Mouse (Mus musculus) heart, embryonic 14.5 days (tissue): ENCODE data around the gene Mrps21. TPM values are rescaled to one million over a fixed set of nuclear protein-coding genes. Genes with fewer than 3 reads are reported as not detected.

ENCODE experiments used
- ATAC-seq: fragments of 200-750 bp; cut with Nextera tagmentation; 2 replicates; pipeline ENCODE4 v1.8.0; 2017; ENCODE audit warnings: low read depth, moderate TSS enrichment; ENCODE audit not compliant: insufficient number of reproducible peaks, insufficient read depth, low FRiP score
- H3K27ac ChIP-seq, 2 experiments: fragments of 200-500 bp in 1 of 2; fragments of 300-500 bp in 1 of 2; sonication (generic) in 1 of 2; replicated peaks in 1 of 2; 2 replicates each; pipeline ENCODE4 v1.5.1; 2012 to 2014; ENCODE audit warnings: low read depth in 2 of 2, low read length in 2 of 2, control low read depth in 1 of 2, mild to moderate bottlenecking in 1 of 2, mixed read lengths in 1 of 2; ENCODE audit not compliant: control insufficient read depth in 1 of 2, insufficient read depth in 1 of 2
- H3K27me3 ChIP-seq: fragments of 300-500 bp; sonication (generic); 2 replicates; pipeline ENCODE4 v1.6.1; 2014; ENCODE audit warnings: mild to moderate bottlenecking, low read length, control low read depth; ENCODE audit not compliant: control insufficient read depth, insufficient read depth
- H3K36me3 ChIP-seq: fragments of 300-500 bp; sonication (generic); 2 replicates; pipeline ENCODE4 v1.6.1; 2014; ENCODE audit warnings: mild to moderate bottlenecking, control low read depth, low read length, mixed read lengths; ENCODE audit not compliant: control insufficient read depth, insufficient read depth
- H3K4me1 ChIP-seq, 2 experiments: fragments of 200-500 bp in 1 of 2; fragments of 300-500 bp in 1 of 2; sonication (generic) in 1 of 2; 2 replicates each; pipeline ENCODE4 v1.6.1; 2012 to 2014; ENCODE audit warnings: low read length in 2 of 2, control low read depth in 1 of 2, mixed read lengths in 1 of 2; ENCODE audit not compliant: control insufficient read depth in 2 of 2, insufficient read depth in 2 of 2
- H3K4me2 ChIP-seq: fragments of 300-500 bp; sonication (generic); 2 replicates; pipeline ENCODE4 v1.6.1; 2014; ENCODE audit warnings: mild to moderate bottlenecking, low read length
- H3K4me3 ChIP-seq, 2 experiments: fragments of 200-500 bp in 1 of 2; fragments of 300-500 bp in 1 of 2; sonication (generic) in 1 of 2; 2 replicates each; pipeline ENCODE4 v1.5.1; 2012 to 2014; ENCODE audit warnings: low read length in 2 of 2, mild to moderate bottlenecking in 2 of 2, control low read depth in 1 of 2, low read depth in 1 of 2, moderate library complexity in 1 of 2; ENCODE audit not compliant: control insufficient read depth in 1 of 2, insufficient read depth in 1 of 2
- H3K9ac ChIP-seq: fragments of 300-500 bp; sonication (generic); 2 replicates; pipeline ENCODE4 v1.6.1; 2014; ENCODE audit warnings: mild to moderate bottlenecking, low read length
- H3K9me3 ChIP-seq: fragments of 300-500 bp; sonication (generic); 2 replicates; pipeline ENCODE4 v1.6.1; 2016; ENCODE audit warnings: low read length, control low read depth; ENCODE audit not compliant: control insufficient read depth
- WGBS: fragments of 180-500 bp; shearing (Covaris S2); extraction: QIAGEN DNeasy Blood & Tissue Kit; methylation state at CpG from one replicate; pipeline ENCODE4 v1.1.7; 2014; 5-methylcytosine and 5-hydroxymethylcytosine counted together
- polyA plus RNA-seq: library from polyadenylated mRNA; unstranded; fragments of >200 nt; fragmentation: Nextera tagmentation; extraction: Ambion mirVana; gene quantifications from 2 replicates; pipeline ENCODE4 v1.2.1, GENCODE M21; 2014

Gene Mrps21
- polyA plus RNA-seq, 1 experiment from 2014 or later = 468 TPM

DNA sequence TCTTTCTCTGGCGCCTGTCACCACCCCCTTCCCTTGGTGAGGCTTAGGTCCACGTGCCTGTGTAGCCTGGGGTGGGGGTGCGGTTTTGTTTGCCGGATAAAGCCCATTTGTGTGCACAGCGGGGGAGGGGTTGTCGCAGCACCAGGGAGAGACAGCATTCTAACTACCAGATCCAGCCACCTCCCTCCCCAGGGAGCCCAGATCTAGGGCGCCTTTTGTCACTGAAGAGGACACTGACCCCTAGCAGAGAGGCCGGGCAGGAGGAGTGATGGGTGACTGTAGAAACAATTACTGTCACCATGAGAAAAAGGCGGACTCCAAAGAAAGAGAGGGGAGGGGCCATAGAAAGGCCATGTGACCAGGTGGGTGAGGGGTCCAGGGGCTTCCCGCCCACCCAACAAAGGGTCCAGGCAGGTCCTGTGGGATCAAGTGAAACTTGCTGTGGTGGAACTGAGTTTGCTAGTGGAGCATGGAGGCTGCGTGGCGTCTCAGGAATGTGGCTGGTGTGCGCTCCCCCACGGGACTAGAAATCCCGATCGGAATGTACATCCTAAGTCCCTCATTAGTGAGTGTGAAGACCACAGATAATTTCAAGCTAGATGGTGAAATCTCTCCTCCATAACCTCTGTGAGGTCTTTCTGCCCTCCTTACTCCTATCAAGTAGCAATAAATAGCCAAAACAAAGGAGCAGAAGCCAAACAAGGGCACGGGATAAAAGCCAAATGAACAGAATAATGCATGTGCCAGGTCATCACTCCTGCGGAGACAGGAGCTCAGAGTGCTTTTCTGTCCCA is 34.0 kb upstream of the Mrps21 start:
- Histone ChIP-seq H3K9me3 (no peaks in the 10 kb centered on the region), H3K9ac (peak overlapping the region; percentile 76), H3K27ac (peak overlapping the region; percentile 81 to 84), H3K4me1 (peaks cover 18 to 45% of the 10 kb centered on the region in 2 experiments), H3K4me3 (peak overlapping the region; percentile 46 to 47), H3K36me3 (no peaks in the 10 kb centered on the region), H3K4me2 (peak overlapping the region; percentile 93), H3K27me3 (no peaks in the 10 kb centered on the region)
- 0% methylated on average over 18 of the region's 18 CpGs for WGBS
- ATAC-seq = peak; percentile 29

DNA sequence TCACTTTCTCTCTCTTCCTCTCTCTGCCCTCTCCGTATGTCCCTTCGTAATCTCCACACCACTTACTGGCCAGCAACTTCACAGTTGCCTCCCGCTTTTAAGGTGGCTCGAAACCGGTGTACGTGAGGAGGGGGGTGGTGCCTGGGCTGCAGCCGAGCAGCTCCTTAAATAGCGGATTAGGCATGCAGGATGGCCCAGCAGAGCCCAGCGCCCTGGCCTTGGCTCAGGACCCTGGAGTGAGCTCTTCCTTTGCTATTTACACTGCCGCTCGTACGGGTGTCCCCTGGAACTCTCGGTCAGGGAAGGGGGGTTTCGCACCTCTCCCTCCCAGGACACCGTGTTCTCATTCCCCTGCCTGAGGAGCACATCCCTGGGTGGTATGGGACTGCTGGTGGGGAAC is 33.2 kb upstream of the Mrps21 start, which contains the start of gene Car14:
Car14 (minus strand) TSS at position 124 of the 400 bp plus-strand sequence.
- peak; percentile 50 for ATAC-seq
- H3K27me3 ChIP-seq = no peaks in the 10 kb centered on the region
- H3K27ac ChIP-seq = peak within 1 kb of the TSS; percentile 81 to 84
- H3K4me3 ChIP-seq = peak within 1 kb of the TSS; percentile 46 to 47
- peaks cover 18 to 45% of the 10 kb centered on the region in 2 experiments for H3K4me1 ChIP-seq
- WGBS = under 1% methylated on average over 15 of the region's 15 CpGs
- no peaks in the 10 kb centered on the region for H3K9me3 ChIP-seq
- H3K36me3 ChIP-seq = no peaks in the 10 kb centered on the region
- peak within 1 kb of the TSS; percentile 76 for H3K9ac ChIP-seq
- H3K4me2 ChIP-seq = peak within 1 kb of the TSS; percentile 93

DNA sequence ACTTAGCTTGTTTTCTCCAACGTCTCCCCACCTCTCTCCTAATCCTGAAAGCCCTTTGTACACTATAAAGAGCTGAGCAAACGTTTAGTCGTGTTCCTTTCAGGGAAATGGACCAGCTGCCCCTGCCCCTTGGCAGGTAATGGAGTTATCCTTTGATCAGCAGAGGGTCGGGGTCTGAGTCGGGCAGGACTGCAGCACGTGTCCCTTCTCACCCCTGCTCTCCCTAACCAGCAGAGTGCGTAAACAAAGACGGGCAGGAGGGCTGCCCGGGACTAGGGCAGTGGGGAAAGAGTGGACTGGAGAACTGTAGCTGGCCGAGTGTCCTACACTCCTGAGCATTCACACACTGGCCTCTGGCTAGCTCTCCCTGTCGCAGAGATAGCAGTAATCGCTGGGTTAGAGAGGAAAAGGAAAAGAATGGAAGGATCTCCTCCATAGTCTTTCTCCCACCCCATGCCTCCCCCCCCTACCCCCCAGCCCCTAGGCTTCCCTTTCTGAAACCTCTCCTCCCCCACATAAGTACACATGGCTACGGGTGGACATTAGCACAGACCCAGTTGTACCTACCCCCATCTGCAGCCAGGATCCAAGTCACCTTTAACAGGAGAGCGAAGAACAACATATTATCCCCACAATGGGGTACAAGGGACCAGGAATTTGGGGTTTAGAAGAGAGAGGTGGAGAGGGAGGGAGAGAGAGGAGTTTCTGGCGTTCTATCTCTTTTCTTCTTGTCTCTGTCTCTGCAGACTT is 32.6 kb upstream of the Mrps21 start:
- H3K9me3 ChIP-seq = no peaks in the 10 kb centered on the region
- peak overlapping the region; percentile 76 for H3K9ac ChIP-seq
- no peak for ATAC-seq
- H3K27me3 ChIP-seq = no peaks in the 10 kb centered on the region
- 5% methylated on average over 15 of the region's 15 CpGs for whole genome bisulfite sequencing
- peak overlapping the region; percentile 93 for H3K4me2 ChIP-seq
- peaks cover 18 to 45% of the 10 kb centered on the region in 2 experiments for H3K4me1 ChIP-seq
- peak overlapping the region; percentile 81 to 84 for H3K27ac ChIP-seq
- peaks cover under 1% of the 10 kb centered on the region; the same call in 1 of the 2 replicates for H3K36me3 ChIP-seq
- peak overlapping the region; percentile 46 to 47 for H3K4me3 ChIP-seq

DNA sequence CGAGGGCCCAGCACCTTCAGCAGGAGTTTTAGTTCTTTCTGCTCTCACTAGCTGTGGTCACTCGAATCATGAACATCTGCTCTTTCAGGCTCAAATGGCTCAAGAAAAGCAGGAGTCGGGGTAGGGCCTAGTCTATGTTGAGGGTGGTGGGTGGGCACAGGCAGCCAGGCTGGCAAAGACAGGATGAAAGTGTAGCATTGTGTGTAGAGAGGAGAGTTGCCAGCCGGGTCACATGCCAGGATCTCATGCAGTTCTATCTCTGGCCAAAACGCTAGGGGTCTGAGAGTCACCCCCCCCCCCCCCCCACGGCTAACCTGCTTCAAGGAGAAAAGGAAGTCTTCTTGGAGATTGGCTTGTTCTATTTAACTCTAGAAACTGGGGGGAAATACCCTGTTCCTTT is 31.3 kb upstream of the Mrps21 start:
- H3K9ac ChIP-seq = peak overlapping the region; percentile 76; the same call in 1 of the 2 replicates
- H3K27me3 ChIP-seq = no peaks in the 10 kb centered on the region
- H3K9me3 ChIP-seq = no peaks in the 10 kb centered on the region
- 34% methylated on average over 6 of the region's 6 CpGs for WGBS
- H3K4me3 ChIP-seq = 0 out of 4 replicates have a peak overlapping the region, but pooled peaks have one; percentile 1 to 46
- peaks cover 13% of the 10 kb centered on the region for H3K36me3 ChIP-seq
- ATAC-seq = no peak
- H3K4me2 ChIP-seq = peak overlapping the region; percentile 93
- H3K27ac ChIP-seq = peak overlapping the region; percentile 48 to 54; a peak in 3 of 4 replicates
- peaks cover 18 to 45% of the 10 kb centered on the region in 2 experiments for H3K4me1 ChIP-seq

DNA sequence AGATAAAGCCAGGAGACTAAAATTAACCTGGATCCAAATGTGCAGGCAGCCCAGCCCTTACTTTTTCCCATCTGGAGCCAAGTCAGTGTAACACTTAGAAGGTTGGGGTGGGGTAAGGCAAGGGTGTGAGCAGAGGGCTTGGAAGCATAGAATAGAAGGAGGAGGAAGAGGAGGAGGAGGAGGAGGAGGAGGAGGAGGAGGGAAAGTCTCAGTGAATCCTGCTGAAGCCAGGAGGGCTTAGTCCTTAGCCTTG is 31.0 kb upstream of the Mrps21 start:
- no peaks in the 10 kb centered on the region for H3K27me3 ChIP-seq
- peak overlapping the region; percentile 76 for H3K9ac ChIP-seq
- H3K4me2 ChIP-seq = peak overlapping the region; percentile 93
- peak overlapping the region; percentile 48 to 54; a peak in 3 of 4 replicates for H3K27ac ChIP-seq
- H3K4me1 ChIP-seq = peaks cover 18 to 45% of the 10 kb centered on the region in 2 experiments
- H3K9me3 ChIP-seq = no peaks in the 10 kb centered on the region
- H3K36me3 ChIP-seq = peaks cover 16% of the 10 kb centered on the region
- 0 out of 4 replicates have a peak overlapping the region, but pooled peaks of 1 of the 2 experiments have one; percentile 1 for H3K4me3 ChIP-seq
- ATAC-seq = no peak

DNA sequence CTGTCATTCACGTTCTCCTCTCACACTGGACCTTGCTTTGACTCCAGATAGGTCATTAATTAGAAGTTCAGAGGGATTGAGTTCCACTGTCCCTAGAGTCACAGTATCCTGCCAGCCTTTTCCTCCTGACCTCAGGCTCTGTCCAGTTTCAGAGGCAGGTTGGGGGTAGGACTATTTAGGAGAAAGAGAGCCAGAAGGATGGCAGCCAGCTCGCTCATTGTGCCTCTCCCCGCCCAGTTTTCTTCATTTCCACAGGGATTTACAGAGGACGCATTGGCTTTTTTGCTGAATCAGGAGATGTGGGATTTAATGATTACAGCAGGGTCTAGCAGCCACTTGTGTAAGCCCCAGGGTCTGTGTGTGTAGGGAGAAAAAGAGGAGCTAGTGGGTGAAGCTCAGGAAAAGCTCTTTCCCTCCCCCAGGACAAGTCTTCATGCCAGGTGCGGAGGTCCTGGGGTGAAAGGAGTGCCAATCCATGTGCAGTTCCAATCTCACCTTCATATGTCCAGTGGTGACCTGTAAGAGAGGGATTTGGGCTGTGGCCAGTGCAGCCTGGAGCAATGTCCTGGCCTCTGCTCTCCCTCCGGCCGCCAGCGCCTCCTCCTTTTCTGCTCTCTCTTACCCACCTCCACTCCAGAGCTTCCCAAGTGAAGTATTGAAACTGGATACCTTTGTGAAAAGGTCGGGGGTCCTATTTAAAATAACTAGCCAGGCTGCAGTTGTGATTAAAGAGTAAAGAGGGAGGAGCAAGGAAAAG is 30.5 kb upstream of the Mrps21 start:
- WGBS = 55% methylated on average over 9 of the region's 9 CpGs
- no peak overlapping the region for H3K4me3 ChIP-seq

DNA sequence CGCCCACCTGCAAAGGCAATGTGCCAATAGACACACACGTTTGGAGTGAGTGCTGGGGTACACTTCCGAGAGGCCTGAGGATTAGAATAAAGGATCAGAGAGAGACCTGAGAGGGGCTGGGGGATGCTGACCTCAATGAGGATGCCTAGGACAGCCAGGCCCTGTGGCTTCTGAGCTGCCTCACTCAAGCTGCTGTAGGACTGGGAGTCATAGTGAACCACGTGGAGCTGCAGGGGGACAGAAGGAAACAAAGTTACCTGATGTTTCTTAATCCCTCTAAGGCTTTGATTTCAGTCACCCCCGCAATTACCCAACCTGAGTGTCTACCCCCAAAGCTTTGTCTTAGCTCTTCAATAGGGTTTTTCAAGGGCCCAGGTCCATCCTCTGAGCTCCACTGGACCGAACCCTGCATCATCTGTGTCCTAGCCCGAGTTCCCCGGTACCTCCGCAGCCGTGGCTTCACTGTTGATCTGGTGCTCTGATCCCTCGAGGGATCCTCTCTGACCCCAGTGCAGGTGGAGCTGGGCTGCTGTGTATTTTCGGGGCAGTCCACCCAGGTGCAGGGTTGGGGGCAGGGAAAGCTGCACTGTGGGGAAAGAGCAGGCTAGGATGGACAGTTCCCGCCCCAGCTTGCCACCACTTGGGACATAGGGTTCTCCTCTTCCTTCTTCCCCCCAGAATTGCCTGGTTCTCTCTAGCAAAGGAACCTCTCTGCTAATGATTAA is 28.6 kb upstream of the Mrps21 start:
- no peak overlapping the region for H3K27ac ChIP-seq
- no peak for ATAC-seq
- H3K9me3 ChIP-seq = no peaks in the 10 kb centered on the region
- H3K4me1 ChIP-seq = peaks cover 14 to 37% of the 10 kb centered on the region in 2 experiments
- WGBS = 75% methylated on average over 13 of the region's 13 CpGs
- no peak overlapping the region for H3K9ac ChIP-seq
- H3K4me2 ChIP-seq = no peak overlapping the region
- H3K36me3 ChIP-seq = peaks cover 25% of the 10 kb centered on the region
- no peak overlapping the region for H3K4me3 ChIP-seq
- H3K27me3 ChIP-seq = no peaks in the 10 kb centered on the region

More for the DNA sequence above, 30.5 kb upstream of the Mrps21 start:
- no peak for ATAC-seq
- Histone ChIP-seq H3K27me3 (no peaks in the 10 kb centered on the region), H3K36me3 (peaks cover 17% of the 10 kb centered on the region), H3K4me1 (peaks cover 18 to 45% of the 10 kb centered on the region in 2 experiments), H3K9ac (peak overlapping the region; percentile 76), H3K9me3 (no peaks in the 10 kb centered on the region), H3K27ac (peak overlapping the region; percentile 48 to 54), H3K4me2 (peak overlapping the region; percentile 93)
